Mouse (Mus musculus): Measurements from ENCODE around the gene Wbp2nl.
"Not testable (repeated sequence)": the region's sequence is repeated elsewhere in the genome, so short reads cannot be mapped to it uniquely, and the experiment has no call there.

Wbp2nl gene

DNA sequence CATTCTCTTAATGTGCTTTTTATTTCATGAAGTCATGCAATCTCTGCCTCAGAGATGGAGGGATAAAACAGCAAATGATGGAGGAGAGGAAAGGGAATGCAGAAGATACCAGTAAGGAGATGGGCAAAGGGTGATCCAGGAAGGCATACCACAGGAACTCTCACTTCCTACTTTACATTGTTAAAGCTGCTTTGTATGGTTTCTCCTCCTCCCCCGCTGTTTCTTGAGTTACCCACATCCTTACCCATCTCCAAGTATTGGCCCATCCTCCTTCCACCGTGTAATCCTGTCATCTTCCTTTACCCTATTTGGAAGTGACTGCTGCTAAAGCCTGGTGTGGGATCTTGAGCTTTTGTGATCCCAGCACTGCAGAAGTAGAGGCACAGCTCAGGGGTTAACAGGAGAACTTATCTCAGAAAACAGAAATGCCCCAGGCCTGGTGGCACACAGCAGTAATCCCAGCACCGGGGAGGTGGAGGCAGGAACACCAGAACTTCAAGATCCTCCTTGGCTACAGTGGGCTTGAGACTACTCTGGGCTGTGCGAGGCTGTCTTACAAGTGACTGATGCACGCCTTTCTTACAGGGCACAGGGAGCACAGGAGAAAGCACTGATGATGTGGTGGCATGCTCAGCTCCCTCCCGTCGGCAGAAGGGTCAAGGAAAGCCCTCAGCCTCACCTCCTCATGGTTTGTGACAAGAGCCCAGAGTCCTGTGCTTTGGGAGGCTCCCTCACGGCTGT, 49.7 kb downstream of the Wbp2nl start:
- no peak for DNase-seq (ENCODE audit: low spot score)

- DNase-seq (ENCODE audit: low spot score), result no peak
Measured at GRCm38 (mm10) chr15:82348999-82349341, 50.2 kb downstream of the Wbp2nl start.

- DNase-seq (ENCODE audit: low spot score), result no peak
Measured at GRCm38 (mm10) chr15:82350349-82350748, 51.6 kb downstream of the Wbp2nl start.

DNA sequence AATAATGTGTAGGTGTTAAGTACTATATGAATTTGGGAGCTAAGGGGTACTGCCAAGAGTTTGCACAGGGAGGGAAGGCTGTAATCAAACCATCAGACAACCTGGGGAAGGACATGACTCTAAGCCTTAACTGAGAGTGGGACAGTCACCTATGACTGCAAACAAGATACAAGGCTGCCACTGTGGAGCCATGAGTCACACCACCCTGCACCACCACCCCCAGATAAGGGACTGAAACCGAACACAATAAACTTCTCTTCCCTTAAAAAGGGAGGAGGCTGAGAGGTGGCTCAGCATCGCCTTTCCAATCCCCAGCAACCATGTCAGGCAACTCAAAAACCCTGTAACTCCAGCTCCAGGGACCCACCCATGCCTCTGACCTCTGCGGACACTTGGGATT, 52.7 kb downstream of the Wbp2nl start:
- DNase-seq (ENCODE audit: low spot score), result no peak

DNA sequence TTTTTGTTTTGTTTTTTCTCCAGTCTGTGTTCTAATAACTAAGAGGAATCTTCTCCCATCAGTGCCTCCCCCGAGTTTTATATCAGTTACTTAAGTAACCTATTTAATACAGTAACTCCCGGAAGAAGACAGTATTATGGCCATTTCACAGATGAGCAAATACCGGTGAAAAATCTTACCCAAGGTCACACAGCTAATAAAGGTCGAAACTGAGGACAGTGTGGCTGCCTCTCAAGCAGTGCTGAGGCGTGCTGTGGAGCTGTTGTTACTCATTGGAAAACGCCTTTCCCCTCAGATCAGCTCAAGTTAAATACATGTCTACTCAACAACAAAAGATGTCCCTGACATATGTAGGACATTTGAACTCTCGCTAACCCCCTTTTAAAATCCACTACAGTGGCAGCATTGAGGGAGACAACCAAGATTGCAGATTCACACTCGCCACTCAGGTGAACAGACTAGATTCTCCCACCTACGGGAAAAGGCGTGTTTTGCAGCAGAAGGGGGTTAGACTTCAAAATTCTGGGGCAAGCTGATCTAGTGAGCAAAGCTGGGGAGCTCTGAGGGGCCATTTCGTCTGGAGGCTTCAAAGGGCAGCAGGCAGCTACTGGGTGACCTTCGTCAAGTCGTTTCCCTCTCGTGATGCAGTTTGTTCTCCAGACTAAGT, 54.5 kb downstream of the Wbp2nl start:
- DNase-seq (ENCODE audit: low spot score), result no peak

DNA sequence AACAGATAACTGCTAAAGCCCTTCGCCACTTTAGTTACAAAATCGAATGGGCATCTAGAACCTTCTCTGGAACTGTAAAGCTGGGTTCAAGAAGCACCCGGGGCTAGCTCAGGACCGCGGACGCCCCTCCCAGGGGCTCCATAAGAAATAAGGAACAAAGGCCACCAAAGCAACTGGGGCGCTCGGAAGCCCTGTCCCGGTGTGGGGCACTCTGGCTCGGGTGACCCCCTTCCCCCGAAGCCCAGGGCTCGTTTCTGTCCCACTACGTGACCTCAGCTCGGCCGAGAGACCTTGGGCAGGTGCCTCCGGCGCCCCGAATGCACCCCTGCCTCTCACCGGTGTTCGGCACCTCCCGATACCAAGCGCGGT, 55.0 kb downstream of the Wbp2nl start:
- DNase-seq (ENCODE audit: low spot score), result no peak

DNA sequence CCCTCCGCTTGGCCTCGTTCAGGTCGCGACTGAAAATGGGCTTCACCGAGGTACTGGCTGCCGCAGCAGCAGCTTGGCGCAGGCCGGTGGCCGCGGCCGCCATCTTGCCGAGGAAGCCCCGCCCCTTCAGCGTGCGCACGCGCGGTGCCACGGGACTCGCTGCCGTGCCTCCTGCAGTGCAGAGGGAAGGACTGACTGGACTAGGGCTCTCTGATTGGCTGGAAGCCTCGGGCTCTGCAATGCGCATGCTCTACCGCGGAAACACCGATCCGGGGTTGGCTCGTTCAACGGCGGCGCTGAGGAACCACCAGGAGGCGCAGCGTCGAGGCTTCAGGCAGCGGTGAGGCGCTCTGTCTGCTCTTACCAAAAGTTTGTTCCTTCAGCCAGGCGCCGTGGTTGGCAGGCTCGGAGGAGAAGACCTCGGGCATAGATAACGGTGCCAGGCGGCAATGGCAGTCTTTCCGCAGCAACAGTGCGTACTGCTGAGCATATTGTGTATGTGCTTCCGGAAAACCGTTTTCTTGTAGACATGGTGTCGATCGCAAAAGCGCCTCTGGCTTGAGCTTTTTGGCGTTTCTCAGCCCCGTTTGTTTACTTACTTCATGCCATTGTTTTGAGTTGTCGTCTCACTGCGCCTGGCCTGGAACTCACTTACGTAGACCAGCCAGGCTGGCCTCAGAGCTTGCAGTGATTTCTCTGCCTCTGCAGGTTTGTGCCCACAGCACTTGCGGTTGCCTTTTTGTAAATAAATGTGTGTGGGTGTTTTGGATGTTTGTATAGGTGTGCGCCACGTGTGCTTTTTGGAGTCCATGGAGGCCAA, 55.6 kb downstream of the Wbp2nl start, which contains the start of gene Ndufa6:
Gene Ndufa6, minus strand, starts transcription at position 197 of the 820 bp plus-strand sequence.
- DNase-seq (ENCODE audit: low spot score), result peak; percentile 97

DNA sequence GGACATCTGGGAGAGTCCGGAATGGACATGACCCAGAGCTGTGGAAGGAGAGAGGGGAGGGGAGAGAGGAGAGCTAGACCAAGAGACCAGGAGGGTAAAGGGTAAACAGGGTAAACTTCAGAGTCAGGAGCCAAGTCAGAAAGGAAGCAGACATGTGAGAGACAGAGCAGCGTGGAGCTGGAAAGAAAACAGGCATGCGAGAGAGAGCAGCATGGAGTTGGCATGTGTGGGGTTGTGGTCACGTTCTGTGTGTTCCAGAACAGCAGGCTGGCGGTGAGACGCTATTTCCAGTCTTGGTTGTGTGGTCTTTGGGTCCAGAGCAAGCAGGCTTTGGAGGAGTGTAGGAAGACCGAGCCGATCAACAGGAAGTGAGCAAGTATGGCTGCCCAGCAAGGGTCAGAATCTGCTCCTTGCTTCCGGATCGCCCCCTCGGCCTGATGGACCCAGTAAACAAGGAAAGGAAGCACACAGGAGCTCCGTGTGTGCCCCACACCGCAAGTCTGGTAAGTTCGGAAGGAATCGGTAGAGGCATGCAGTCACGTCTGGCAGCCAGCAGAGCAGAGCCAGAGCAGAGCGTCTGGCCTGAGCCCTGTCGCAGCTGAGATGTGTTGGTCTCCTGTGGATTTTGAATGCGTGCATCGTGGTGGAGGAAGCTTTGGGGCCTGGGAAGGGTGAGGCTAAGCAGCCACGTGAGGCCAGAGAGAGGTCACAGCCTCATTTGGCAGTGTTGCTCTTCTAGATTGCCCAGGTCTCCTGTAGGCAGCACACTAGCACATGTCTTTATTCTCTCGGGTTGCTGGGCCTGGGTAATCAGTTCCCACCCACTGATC, 59.9 kb downstream of the Wbp2nl start:
- DNase-seq (ENCODE audit: low spot score), result no peak

DNA sequence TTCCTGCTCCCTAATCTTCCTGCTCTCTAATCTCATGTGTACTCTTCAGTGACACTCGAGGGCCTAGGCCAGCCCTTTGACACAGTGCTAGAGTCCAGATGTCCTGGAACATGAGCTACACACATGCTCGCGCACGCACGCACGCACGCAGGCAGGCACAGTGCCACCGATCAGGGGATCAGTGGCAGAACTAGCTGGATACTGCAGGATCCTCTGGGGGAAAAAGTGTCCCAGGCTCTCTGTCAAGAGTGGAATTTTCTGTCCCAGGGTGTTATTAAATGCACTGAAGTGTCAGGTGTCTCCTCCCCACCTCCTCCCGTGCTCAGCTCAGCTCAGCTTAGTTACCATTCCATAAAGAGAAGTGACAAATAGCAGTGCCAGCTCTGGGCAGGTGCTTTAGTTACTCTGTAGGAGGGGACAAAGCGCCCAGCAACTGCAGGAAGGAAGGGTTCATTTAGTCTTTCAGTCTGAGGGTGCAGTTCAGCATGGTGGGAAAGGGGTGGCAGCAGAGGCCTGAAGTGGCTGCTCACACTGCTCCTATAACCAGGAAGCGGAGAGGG, 62.8 kb downstream of the Wbp2nl start:
- DNase-seq (ENCODE audit: low spot score), result no peak

DNA sequence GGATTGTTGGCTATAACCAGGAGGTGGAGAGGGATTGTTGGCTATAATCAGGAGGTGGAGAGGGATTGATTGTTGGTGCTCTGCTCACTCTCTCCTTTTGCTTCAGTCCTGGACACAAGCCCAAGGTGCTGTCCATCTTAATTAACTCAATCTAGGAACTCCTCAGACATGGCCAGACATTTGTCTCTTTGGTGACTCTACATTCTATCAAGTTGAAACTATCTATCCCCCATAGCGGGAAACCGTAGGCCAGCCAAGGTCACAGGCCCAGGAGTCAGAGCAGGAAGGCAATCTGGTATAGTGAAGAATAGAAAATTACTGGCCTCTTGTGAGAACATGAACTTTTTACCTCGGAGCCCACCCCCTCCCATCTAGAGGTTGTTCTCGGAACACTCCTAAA, 63.5 kb downstream of the Wbp2nl start:
- DNase-seq (ENCODE audit: low spot score), result no peak

GRCm38 (mm10) chr15:82363801-82364200, 65.0 kb downstream of the Wbp2nl start:
- DNase-seq (ENCODE audit: low spot score), result not testable (repeated sequence)
